Mouse (Mus musculus) layer of hippocampus, postnatal 36 days (tissue): ENCODE measurements around the gene Arl15. TPM values are rescaled to one million over a fixed set of nuclear protein-coding genes. Genes with fewer than 3 reads are reported as not detected.
"Not testable (repeated sequence)": the region's sequence is repeated elsewhere in the genome, so short reads cannot be mapped to it uniquely, and the experiment has no call there.

Experiments used
- DNase-seq, 2 experiments: peaks; one replicate each; pipeline ENCODE4 v3.0.0; 2022
- total RNA-seq, 2 experiments: library from RNA; stranded (reverse); gene quantifications; 2 replicates each; pipeline ENCODE4 v1.2.3; 2021

The Arl15 gene
- 10 to 100 TPM; 61.5 to 69.2 TPM for total RNA-seq

DNA sequence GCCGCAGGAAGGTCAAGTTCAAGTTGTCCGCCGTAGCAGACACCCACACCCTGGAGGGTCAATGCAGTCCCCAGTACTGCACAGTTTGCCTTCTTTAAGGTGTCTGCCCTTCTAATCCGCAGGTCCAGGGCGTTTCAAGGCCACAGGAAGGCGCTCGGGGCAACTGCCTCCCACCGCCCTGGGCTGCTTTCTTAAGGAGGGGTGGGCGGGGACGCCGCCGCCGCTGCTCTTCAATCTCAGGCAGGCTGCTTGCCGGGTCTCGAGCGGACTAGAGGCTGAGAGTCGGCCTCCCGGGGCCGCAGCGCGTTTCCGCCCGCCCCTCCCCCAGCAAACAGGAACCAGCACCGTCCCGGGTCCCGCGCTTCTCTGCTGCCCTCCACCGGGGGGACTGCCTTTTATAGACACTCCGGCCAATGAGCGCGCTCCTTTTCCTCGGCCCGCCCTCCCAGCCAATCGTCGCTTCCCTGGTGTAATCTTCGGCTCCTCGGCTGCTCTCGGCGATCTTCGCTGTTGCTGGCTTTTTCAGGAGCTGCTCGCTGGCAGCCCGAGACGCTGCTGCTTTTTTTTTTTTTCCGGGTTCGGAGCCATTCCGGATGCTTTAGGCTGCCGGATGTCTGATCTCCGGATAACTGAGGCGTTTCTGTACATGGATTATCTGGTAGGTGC is at the start of gene Arl15:
Gene Arl15, plus strand, starts transcription at position 467 of the 666 bp plus-strand sequence.
- DNase-seq, result peak; percentile 95 to 96

DNA sequence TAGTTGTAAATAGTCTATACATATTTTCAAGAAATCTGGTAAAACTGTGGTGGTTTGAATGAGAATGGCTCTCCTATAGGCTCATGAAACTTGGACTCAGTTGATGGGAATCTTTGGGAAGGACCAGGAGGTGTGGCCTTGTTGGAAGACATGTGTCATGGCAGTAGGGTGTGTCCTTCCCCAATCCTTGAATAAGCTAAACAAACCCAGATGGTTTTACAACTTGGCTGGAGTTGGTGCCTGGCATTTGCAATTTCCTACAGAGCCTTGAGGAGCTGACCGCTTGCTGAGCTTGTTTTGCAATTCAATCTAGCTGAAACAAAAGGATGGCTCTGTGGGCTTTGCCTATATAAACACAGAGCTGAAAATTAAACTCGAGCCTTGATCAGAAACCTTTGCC is 49.0 kb upstream of the Arl15 start:
- DNase-seq, result no peak

DNA sequence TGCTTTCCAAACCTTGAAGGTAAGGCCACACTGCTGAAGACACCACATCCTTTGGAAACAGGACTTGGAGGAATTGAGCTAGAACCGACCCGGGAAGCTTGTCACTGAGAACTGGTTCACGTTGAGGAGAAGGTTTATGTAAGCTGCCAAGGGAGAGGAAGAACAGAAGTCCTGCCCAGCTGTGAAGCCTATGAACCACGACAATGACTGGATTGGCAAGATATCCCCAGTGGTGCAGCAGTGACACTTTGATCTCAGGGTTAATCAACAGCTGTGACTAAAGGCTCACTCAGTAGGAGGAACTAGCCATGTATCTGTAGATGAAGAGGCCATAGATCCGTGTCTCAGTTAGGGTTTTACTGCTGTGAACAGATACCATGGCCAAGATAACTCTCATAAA is 43.5 kb upstream of the Arl15 start:
- DNase-seq, result no peak

DNA sequence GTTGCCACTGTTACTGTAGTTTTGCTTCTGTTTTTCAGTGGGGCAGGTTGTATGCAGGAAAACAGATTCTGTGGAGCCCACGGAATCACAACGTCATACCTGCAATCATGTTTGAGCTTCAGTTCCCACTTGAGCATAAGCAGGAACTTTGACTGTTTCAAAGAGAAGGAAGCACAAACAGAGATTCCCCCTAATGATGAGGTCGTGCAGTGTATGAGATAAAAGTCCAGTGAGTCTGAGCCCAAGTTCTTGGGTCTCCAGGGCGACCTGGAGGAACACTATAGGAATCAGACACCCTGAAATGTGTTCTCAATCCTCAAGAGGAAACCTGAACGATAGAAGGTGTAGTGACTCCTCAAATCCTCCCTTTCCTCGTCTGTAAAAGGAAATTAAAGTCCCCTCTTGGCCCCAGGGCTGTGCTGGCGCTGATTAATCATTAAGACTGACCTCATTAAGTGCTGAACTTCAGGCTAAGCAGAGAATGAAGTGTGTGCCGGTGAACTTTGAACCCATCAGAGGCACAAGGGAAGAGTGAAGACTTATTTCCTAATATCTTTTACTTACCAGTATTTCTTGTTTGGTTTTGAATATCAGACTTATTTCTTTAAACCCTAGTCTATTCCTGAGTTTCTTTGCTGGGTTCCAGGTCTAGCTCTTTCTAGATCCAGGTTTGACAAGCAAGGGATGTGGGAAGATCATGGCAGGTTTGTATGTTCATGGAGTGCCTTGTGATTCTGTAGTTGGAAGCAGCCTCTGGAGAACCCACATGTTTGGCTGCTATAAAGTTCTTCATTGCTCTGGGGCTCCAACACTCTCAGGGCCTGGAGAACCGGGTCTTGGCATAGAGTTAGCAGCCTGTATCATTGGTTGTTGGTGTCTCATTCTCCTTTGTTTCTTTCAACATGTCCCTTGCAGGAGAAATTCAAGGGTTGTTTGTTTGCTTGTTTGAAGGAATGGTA is 39.3 kb upstream of the Arl15 start:
- DNase-seq, result no peak

DNA sequence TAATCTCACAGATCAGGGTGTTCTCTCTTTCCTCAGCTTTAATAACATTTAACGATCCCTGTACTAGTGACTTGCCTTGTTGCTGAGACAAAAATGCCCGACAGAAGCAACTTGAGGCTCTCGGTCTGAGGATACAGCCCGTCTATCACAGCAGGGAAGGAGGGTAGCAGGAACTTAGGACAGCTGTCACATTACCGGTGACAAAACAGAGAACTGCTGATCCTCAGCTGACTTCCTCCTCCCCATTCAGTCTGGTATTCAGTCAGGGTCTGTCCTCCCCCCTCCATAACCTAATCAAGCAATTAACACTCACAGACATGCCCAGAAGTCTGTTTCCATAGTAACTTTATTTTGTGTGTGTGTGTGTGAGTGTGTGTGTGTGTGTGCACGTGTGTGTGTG is 38.5 kb upstream of the Arl15 start:
- DNase-seq, result no peak

DNA sequence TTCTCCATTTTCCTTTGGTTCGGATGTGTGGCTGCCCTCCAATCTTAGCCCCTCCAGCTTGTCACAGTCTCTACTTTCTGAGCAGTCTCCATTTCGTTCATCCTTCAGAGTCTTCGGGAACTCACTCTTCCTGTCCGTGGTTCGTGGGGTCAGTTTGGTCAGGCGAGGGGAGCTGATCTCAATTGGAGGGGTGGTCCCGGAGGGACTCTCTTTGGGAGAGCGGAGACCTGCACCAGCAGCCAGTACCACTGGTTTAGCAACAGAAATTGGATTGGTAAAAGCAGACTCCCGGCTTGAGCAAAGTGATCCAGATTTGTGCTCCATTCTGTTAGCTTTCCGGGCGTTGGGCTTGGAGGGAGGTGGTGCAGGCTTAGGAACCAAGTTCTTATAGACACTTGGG is 32.6 kb upstream of the Arl15 start:
- DNase-seq, result no peak

DNA sequence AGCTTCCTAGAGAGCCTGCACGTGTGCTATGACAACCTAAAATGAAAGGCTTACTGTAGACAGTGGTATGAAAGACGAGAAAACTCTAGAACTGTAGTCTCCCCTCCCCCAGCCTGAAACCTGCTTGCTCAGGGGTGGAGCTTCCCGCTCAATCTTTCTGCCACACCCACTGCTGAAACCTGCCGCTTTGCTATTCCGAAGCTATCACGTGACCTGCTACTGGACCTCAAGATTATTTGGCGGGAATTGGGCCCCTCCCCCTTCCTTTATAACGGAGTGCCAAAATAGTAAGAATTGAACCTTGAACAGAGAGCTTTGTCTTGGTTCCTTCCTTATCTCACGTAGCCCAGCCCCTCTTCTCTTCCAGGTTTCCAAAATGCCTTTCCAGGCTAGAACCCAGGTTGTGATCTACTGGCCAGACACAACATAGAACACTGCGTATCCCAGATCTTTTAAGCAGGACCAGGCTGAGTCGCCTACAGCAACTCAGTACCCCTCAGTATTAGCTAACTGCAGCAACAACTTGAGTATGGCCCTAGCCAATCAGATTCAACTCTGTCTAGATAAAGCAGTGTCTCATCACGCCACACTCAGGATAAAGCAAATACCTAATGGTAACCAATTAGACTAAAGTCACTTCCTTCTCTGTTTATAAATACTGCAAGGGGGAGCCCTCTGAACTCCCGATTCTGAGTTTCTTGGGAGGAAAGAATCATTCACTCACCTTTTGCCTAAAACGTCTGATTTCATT is 31.4 kb upstream of the Arl15 start:
- DNase-seq, result no peak

DNA sequence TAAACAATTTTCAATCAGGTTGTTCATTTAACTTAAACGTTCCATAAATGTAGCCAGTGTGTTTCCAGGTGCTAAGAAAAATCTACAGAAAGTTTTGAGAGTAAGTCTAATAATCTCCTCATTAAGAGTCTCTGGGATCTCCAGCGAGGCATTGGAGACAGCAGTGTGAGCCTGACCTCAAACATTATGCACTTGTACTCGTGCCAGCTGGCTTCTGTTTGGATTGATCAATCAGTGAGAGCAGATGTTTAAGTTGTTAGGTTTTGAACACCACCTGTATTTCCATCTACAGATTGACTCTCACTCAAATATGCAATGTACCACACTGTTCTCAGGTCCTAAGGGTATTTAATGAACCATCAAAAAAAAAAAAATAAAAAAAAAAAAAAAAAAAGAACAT is 28.9 kb upstream of the Arl15 start:
- no peak for DNase-seq

DNA sequence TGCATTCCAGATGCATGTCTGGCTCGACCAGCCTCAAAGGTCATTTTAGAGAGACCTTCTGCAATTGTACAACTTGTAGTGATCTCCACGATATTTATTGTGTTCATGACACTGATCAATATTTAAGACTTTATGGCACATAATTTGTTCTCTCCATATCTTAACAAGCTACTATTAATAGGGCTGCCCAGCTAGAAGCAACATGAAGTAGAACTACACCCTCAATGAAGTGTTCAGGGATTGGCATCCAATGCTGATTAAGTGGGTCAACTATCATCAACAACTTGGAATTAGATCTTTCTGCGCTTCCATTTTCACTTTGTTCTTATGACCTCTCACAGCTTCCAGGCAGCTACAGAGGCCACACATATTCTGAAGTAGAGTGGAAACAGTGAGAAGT is 24.5 kb upstream of the Arl15 start:
- DNase-seq, result no peak

DNA sequence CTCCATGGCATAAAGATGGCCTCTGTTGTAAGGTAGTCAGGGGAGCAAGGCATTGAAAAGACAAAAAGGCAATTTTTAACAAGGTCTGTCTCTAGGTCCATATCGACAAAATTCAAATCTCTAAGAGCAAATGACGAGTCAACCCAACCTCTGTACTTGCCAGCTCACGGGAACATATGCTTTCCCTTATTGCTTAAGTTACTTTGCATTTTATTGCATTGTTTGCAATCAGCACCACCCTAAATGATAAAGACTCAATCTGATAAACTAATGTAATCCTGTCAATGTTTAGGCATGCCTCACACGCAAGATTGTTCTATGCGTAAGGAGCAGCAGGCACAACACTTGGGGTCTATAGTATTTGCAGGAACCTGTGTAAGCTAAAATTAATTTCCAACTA is 24.0 kb upstream of the Arl15 start:
- DNase-seq, result no peak

DNA sequence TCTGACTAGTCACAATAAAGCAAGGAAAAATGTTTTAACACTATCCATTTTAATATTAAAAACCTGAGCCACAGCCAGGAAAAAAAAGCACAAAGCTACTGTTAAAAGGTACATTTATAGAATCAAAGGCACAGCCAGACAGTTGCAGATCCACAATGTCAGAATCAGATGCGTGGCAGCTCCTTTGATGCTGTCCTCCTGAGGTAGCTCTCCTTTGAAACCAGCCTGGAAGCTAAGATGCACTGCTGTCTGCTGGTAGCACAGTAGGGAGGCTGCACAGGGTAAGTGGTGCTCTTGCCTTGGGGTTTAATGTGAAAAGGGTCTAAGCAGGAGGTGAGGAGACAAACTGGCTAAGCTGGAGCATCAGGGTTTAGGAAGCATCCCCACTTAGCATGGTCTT is 23.0 kb upstream of the Arl15 start:
- DNase-seq, result no peak

DNA sequence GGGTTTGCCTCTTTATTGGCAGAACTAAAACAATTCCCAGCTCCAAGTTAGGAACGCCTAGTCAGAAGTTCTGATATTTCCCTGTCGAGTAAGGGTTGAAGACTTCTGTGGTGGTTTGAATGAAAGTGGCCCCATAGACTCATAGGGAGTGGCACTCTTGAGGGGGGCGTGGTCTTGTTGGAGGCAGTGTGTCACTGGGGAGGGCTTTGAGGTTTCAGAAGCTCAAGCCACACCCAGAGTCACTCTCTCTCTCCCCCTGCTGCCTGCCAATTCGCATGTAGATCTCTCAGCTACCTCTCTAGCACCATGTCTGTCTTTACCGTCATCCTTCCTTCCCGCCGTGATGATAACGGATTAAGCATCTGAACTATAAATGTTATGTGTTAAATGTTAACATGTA is 19.5 kb upstream of the Arl15 start:
- no peak for DNase-seq

DNA sequence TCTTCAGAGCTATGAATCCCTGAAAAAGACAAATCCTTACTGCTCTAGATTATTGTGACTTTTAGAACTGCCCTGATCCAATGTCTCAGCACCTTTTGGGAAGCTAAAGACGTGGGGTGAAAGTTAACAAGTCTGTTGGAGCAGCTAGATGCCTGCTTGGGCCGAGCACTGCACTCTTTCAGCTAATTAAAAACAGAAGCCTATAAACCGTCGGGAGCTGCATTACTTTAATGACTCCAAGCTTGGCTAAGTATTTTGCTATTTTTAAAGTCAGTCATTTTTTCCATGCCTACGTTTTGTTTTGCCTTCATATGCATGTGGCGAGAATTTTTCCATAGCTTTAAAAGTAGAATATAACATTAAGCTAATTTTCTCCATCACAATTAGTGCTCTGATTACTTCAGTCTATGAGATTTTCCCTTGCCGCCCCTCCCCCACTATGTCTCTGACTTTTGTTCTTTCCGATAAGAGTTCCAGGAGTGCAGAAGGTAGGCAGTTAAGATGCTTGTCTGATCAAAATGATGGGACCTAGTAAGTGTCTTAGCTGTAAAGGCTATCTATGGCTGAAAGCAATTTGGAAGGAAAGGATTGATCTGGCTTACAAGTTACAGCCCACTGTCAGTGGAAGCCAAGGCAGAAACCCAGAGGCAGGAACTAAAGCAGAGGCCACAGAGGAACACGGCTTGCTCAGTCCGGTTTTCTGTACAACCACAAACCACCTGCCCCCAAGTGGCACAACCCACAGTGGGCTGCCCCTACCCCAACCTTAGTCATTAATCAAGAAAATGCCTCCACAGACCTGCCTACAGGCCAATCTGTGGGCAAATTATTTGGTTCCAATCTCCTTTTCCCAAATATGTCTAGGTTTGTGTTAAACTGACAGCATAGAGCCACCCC is 18.8 kb upstream of the Arl15 start:
- no peak for DNase-seq

DNA sequence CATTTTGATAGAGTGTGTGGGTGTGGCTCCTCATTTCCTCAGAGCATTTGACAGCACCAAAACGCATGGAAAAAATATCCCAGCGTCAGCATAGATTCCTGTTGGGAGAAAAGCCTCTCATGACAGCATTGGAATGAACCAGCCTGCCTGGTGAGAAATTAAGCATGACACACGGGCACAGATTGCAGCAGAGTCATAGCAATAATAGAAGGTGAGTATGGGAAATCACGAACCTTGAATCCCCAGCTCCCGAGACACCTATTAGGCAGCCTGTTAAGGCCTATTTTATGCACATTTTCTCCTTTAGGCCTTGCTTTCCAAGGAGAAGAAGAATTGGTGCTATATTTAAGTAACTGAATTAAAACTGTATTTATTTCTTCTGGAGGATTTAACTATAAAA is 8.5 kb upstream of the Arl15 start:
- no peak for DNase-seq

DNA sequence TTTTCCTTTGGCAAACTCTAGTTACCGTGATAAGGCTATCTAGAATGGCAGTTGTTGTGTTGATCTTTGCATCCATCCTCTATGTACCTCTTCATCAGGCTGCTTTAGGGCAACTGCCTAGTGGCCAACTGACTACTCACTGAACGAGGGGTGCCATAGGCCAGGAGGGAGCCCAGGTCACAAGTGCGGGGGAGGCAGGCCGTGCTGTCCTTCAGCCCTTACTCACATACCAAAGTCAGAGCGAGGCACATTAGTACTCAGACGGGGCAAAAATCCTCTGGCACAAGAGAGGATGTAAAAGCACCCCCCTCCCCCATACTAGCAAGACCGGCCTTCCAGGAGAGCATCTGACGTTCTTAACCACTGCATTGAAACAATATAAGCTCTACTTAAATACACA is 7.2 kb upstream of the Arl15 start:
- no peak for DNase-seq

DNA sequence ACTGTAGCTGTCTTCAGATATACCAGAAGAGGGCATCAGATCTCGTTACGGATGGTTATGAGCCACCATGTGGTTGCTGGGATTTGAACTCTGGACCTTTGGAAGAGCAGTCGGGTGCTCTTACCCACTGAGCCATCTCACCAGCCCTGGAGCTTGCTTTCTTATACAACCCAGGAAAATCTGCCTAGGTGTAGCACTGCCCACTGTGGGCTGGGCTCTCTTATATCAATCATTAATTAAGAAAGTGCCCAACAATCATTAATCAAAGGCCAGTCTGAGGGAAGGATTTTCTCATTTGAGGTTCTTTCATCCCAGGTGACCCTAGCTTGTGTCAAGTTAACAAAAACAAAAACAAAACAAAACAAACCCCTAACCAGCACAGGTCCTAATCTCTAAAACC is 4.3 kb upstream of the Arl15 start:
- not testable (repeated sequence) for DNase-seq

DNA sequence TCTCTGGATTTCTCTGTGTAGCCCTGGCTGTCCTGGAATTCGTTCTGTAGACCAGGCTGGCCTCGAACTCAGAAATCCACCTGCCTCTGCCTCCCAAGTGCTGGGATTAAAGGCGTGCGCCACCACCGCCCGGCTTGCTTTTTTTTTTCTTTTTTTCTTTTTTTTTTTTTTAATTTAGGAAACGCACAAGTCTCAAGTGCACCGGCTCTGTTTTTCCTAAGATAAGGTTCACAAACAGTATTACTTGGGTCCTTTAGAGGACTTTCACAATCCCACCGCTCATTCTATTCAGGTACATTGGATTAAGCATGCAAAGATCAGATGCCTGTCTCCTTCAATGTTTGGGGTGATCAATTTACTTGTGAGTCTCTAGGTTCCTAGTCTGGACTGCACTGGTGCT is 668 bp upstream of the Arl15 start:
- DNase-seq, result no peak

DNA sequence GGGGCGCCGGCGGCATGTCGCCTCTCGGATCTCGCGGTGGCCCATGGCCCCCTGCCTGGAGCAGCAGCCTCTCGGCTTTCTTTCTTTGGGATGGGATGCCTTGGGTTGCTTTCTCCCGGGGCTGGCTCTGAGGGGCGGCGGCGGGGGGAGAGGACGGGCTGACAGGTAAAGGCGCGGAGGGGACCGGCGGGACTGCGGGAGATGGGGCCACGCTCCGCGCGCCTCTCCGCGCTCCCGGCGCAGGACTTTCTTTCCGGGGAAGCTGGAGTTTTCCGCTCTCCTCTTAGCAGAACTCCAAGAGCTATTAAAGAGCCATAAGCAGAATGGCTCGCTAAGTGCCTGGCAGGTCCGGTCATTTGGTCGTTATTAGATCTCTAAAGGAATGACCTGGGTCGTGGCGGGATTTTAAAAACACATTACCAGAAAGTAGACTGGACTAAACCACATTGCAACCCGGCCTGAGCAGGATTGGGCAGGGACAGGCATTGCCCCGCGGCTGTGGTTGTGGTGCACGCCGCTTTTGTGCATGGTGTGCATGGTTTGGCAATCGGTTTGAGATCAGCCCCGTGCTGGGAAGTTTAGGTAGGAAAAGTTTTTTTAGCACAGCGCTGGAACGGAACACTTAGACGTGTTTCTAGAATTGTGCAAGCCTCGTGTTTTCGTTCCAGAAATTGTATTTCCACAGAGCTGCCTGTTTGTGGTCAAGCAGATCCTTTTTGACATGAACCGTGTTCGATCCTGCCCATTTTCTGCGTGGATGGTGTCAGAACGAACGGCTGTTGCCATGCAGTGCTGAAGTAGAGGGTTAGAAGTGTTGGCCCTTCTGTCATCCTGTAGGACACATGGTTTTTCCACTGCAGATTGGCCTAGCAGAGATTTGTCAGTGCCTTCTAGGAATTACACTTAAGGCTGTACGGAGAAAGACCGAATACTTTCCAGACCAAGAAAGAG is 675 bp downstream of the Arl15 start:
- peak; percentile 24 to 38 for DNase-seq

DNA sequence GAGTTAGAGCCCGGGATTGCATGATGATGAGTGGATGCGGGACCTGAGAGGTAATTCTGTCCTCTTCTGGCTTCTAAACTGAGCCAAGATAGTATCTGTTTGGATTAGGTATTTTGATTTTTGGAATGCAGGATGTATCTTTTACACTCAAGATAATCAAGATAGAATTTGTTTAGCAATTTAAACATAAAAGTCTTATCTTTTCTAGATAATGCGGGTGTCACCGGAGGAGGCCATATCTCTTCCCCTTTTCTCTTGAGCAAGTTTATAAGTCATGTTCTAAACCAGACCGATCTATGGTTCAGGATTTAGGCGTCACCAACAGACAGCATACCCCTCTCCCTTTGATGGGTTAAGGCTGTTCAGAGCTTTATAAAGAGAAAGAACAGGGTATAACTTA is 3.1 kb downstream of the Arl15 start:
- DNase-seq, result no peak

DNA sequence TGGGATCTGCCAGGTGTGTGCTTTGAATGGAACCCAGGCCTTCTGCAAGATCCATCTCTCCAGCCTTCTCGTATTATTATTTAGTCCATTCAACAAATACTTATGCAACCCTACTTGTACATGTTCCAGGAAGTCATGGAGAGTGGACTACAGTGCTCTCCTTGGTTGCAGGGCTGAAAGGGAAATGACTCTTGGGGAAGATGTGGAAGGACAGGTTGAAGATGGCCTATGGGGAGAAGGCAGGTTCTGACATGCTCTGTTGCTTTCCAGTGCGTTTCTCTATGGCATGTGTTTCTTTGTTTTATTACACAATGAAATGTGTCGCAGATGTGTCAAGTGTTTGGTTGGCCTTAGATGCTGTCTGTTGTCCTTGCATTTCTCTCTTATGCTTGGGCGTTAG is 5.1 kb downstream of the Arl15 start:
- DNase-seq, result no peak

DNA sequence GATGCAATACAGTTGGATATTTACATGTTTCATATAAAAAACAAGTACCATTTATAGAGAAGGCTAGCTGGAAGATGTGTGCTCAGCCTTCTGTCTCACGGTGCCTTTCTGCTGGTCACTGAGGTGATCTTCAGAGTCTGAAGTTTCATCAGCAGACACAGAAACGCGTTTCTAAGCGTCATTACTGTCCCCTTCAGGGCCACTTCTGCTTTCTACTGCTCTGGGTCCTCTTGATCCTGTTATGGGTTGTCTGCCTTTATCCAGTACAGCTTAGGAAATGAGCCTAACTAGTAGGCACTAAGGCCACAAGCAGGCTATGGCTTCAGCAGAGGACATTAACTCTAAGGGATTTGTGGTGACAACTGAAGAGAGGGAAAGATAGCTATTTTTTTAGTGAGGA is 5.9 kb downstream of the Arl15 start:
- no peak for DNase-seq
